Mouse (Mus musculus) induced T-regulatory cell, adult 2 months (primary cell): ENCODE results near the gene Fxyd2.
A peak's percentile ranks its signal among the peaks of the same experiment; 100 is the strongest.

ENCODE experiments used
- DNase-seq: peaks from one replicate; pipeline ENCODE4 v3.0.0-alpha.2; 2012; ENCODE audit warnings: low read depth

The Fxyd2 gene

GRCm38 (mm10) chr9:45429392-45429791 is 29.9 kb downstream of the Fxyd2 start:
- no peak for DNase-seq

GRCm38 (mm10) chr9:45429951-45430697 is 30.7 kb downstream of the Fxyd2 start:
- no peak for DNase-seq

DNA sequence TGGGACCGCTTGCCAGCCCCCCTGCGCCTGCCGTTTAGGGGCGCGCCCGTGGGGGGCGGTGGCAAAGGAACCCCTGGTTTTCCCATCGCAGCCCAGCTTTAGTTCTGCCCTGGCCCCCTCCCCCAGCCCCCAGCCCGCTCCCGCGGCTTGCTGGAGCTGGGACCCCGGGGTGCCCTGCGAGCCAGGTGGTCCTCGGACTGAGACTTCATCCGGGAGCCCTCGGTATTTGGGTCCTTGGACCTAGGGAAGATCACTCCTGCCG is 31.2 kb downstream of the Fxyd2 start:
- DNase-seq = no peak

GRCm38 (mm10) chr9:45431150-45431549 is 31.7 kb downstream of the Fxyd2 start:
- DNase-seq = no peak

GRCm38 (mm10) chr9:45432639-45433038 is 33.2 kb downstream of the Fxyd2 start:
- no peak for DNase-seq

DNA sequence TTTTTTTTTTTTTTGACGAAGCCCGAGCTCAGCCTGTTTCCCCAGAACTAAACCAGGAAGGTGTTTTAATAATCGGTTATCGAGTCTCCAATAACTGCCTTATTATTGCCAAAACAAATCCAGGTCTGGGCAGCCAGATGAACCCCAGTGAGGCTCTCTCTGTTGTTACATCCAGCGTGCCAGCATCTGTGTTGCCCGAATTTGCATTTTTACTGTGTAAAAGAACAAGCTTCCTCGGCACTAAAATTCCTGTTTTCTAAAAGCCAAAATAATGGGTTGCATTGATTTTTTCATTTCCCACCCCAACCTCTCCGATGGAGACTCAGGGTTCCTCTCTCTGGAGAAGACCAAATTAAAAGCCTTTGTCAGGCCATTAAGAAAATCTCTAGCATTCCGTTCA is 33.6 kb downstream of the Fxyd2 start:
- DNase-seq = no peak

GRCm38 (mm10) chr9:45434171-45434570 is 34.7 kb downstream of the Fxyd2 start:
- no peak for DNase-seq

DNA sequence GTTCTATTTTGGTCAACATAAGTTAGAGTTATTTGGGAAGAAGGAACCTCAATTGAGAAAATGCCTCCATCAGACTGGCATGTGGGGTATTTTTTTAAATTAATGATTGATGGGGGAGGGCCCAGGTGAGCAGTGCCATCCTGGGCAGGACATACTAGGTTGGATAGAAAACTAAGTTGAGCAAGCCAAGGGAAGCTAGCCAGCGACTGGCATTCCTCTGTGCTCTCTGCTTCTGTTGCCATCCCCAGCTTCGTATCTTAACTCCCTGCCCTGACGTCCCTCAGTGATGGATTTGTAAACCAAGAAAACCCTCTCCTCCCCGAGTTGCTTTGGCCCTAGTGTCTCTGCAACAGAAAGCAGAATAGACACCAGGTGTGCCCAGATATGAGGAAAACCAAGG is 39.6 kb downstream of the Fxyd2 start:
- DNase-seq = no peak

DNA sequence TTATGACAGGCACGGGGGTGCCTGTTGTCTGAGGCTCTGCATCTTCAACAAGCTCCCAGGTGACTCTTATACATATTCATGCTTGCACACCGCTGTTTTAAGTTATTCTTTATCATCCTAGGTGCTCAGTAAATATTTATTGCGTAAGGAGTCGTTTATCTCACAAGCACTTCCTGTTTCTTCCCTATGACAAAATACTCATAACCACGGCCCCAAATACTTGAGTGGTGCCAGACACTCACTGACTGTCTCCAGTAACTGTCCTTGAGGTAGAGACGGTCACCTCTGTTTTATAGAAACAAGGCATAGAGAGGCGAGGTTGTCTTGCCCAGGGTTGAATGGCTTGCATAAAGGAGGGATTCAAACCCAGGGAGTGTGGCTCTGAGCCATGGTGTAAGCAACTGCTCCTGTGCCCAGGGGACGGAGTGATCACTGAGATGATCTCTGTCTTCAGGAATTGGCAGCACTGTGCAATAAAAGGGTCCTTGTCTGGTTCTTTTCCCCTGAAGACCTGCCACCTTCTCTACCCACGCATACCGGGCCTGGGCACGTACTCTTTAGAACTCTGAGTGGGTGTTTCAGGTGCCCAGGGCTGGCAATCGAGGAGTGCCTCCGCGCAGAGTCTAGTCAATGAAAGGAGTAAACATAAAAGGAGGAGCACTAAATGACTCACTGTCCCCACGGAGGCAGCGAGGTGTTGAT is 40.8 kb downstream of the Fxyd2 start:
- DNase-seq = peak; percentile 9

- DNase-seq = no peak
Observed at GRCm38 (mm10) chr9:45444251-45444798, 44.9 kb downstream of the Fxyd2 start.

DNA sequence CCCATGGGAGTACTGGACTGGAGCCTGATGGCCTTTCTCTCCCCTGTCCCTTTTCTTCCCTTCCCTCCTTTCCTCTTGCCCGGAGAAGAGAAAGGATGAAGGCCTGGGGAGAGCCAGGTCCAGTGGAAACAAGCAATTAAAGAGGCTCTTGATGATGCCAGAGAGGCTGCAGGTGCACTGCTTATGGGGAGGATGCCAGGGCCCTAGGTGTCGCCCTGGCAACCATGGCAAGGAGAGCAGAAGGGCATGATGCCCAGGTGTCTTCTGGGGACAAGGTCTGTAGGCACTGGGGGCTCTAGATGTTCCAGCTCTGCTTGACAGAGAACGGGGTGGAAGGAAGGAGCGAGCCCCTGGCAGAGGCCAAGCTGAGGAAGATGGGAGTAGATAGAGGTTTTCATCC is 50.2 kb downstream of the Fxyd2 start:
- DNase-seq = no peak

- no peak for DNase-seq
Observed at GRCm38 (mm10) chr9:45451346-45451745, 51.9 kb downstream of the Fxyd2 start.

- DNase-seq = no peak
Observed at GRCm38 (mm10) chr9:45454032-45454431, 54.6 kb downstream of the Fxyd2 start.

DNA sequence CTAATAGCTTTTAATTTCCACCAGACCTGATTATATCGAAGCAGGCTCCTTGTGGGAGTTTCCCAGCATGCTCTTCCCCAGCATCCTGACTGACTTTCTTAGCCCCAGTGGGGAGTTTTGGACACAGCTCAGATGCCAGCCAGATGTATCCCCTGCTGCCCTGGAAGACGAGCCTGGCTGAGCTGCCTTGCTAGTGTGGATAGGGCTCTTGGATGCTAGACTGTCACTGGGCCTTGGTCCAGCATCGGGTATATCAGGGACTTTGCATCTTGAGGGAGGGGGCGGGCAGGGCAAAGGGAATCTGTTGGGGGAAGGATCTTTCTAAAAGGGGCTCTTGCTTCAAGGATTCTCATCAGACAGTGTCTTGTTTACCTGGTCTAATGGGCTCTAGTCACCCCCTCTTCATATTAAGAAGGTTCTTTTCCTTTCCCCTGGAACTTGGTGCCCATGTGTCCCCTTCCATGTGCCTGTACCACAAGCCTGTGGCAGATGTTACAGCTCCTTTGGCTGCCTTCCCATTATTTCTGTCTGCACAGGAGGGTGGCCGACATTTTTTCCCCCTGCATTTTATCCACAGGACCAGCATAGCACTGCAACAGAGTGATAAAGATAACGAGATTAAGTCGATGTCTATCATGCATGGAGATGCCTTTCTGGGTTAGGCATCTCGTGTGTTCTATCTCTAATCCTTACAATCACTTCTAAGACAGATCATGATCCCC is 55.6 kb downstream of the Fxyd2 start:
- no peak for DNase-seq

- no peak for DNase-seq
Observed at GRCm38 (mm10) chr9:45457200-45457599, 57.7 kb downstream of the Fxyd2 start.

- no peak for DNase-seq
Observed at GRCm38 (mm10) chr9:45458363-45458762, 58.9 kb downstream of the Fxyd2 start.
